Mouse (Mus musculus): ENCODE results near the gene 3110001I22Rik. TPM values are rescaled to one million over a fixed set of nuclear protein-coding genes. Genes with fewer than 3 reads are reported as not detected.
"Not testable (repeated sequence)": the region's sequence is repeated elsewhere in the genome, so short reads cannot be mapped to it uniquely, and the experiment has no call there.

3110001I22Rik gene
- 1 to 10 TPM; 3.5 to 4.0 TPM for total RNA-seq (2021)
- long read RNA-seq, experiment 1, partial matches to known transcripts = 0 of 2 reads
- long read RNA-seq, experiment 1, other reads (novel, unspliced or antisense) = 0 of 2 reads
- long read RNA-seq, experiment 2, partial matches to known transcripts = 0 of 2 reads
- long read RNA-seq, experiment 2, other reads (novel, unspliced or antisense) = 0 of 2 reads

DNA sequence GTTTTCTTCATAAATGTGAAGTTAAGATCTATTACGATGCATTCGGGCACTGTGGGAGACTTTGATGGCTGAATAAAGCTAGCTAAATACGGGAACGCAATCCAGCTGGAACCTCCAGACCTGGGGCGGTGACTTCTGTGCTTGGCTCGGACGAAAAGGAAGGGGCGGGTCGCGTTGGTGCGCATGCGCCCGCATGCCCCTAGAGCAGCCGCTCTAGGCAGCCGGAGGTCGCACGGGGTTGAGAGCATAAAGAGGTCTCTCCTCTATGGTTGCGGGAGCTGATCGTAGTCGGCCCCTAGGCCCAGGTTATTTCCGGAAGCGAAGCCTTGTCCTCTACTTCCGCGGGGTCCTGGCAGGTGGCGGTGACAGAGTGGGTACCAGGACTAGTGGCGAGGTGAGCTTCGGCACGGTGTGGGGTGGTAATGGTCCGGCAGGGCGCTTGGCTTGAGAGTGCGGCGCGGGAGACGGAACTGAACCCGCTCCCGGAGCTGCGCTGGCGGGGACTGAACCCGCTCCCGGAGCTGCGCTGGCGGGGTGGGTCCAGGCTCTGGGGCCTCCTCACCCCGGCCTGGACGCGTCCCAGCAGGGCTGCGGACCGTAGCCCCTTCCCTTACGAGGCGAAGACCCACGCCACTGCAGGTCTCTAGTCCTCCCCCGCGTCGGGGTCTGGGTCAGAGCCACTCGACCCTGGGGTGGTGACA, at the start of gene 3110001I22Rik, which contains the start of gene Bfar:
Gene 3110001I22Rik, plus strand, starts transcription at position 245 of the 701 bp plus-strand sequence.
Gene Bfar, plus strand, starts transcription at position 174 of the 701 bp plus-strand sequence.
- peak; percentile 86 to 92 for DNase-seq (ENCODE audit: low spot score in 2 of 2)
- TF ChIP-seq CTCF (conservative IDR thresholded peaks at IDR 0.05) = no peak

DNA sequence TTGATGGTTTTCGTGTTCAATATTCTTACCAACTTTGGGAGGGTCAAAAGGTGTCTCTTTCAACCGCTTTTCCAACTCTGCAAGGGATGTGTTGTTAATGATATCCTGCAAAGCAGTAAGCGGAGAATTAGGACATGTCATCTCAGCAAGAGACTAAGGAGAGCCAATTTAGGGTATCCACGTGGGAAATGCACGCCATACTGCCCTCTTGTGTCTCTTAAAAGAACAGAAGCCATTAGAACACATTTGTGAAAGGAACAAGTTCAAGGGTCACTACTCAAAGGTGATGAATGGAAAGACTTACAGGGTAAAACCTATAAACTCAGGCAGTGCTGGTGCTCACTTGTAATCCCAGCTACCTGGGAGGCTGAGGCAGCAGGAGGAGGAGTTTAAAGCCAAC, 43.4 kb upstream of the 3110001I22Rik start:
- Histone ChIP-seq H3K4me3 (no peak overlapping the region), H3K27ac (no peak overlapping the region)
- peak in 1 of 2 experiments; percentile 3 for DNase-seq (ENCODE audit: low spot score in 2 of 2)
- TF ChIP-seq CTCF (conservative IDR thresholded peaks at IDR 0.05) = peak; percentile 74

More for the DNA sequence above, at the start of gene 3110001I22Rik, which contains the start of gene Bfar:
- H3K4me3 ChIP-seq = peak within 1 kb of the TSS; percentile 99
- H3K27ac ChIP-seq = peak within 1 kb of the TSS; percentile 98

DNA sequence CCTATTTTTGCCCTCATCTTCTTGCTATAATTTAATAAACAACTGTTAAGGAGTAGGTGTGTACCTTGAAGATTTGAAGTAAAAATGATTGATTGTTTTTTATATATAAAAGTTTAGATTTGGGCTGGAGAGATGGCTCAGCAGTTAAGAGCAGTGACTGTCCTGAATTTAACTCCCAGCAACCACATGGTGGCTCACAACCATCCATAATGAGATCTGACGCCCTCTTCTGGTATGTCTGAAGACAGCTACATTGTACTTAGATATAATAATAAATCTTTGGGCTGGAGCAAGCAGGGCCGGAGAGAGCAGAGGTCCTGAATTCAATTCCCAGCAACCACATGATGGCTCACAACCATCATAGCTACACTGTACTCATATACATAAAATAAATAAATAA, 33.5 kb upstream of the 3110001I22Rik start:
- DNase-seq (ENCODE audit: low spot score in 2 of 2); H3K27ac ChIP-seq; H3K4me3 ChIP-seq: not testable (repeated sequence)
- peak; percentile 47 for TF ChIP-seq CTCF (conservative IDR thresholded peaks at IDR 0.05)

DNA sequence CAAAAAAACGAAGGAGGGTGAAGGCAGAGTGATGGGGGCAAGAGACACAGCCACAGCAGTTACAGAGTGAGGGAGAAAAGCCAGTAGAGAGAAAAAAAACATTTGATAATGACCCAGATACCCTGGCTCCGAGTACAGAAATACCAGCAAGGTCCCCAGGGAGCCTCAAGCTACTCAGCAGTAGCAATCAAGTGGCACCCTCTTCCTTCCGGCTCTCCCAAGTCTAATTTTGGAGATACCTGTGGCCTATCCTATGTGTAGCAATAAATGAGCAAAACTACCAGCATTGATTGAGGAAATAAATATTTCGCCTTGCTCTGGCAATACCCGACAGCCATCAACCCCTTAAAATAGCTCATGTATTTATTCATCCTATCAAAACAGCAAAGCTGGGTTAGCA, 32.2 kb upstream of the 3110001I22Rik start:
- TF ChIP-seq CTCF (conservative IDR thresholded peaks at IDR 0.05) = no peak
- no peak for DNase-seq (ENCODE audit: low spot score in 2 of 2)
- Histone ChIP-seq H3K27ac (no peak overlapping the region), H3K4me3 (no peak overlapping the region)

DNA sequence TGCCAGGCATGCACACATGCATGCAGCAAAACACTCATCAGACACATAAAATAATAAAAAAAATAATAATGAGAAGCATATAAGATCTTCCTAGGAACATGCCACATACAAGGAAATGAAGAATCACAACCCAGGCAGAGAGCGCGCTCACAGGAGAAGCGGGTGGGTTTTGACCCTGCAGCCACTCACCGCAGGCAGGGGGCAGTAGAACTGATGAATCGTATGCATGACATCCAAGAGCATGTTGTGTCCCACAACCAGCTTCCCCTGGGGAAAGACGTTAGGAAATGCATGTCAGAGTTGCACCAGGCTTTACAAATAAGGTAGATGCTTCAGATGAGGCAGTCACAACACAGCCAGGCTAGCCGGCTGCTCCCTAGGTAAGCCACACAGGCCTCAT, 31.7 kb upstream of the 3110001I22Rik start:
- H3K4me3 ChIP-seq = no peak overlapping the region
- TF ChIP-seq CTCF (conservative IDR thresholded peaks at IDR 0.05) = peak; percentile 65
- no peak for DNase-seq (ENCODE audit: low spot score in 2 of 2)
- no peak overlapping the region for H3K27ac ChIP-seq

DNA sequence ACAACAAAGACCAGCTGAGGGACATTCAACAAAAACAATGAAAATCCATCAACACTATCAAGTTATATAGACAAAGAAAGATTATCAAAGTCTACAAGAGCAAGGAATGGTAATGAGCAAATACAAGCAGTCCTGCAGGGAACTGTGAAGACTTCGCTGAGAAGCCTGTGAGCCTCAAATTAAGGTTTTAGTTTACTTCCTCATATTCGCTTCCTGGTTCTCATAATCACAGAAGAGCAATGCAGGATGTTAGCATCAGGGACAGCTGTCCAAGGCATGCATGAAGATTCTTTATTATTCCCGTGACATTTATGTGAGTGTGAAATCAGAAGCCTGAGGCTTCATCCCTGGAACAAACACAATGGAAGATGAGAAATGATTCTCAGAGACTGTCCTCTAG, 27.3 kb upstream of the 3110001I22Rik start:
- no peak for TF ChIP-seq CTCF (conservative IDR thresholded peaks at IDR 0.05)
- no peak for DNase-seq (ENCODE audit: low spot score in 2 of 2)
- no peak overlapping the region for H3K4me3 ChIP-seq
- H3K27ac ChIP-seq = no peak overlapping the region

DNA sequence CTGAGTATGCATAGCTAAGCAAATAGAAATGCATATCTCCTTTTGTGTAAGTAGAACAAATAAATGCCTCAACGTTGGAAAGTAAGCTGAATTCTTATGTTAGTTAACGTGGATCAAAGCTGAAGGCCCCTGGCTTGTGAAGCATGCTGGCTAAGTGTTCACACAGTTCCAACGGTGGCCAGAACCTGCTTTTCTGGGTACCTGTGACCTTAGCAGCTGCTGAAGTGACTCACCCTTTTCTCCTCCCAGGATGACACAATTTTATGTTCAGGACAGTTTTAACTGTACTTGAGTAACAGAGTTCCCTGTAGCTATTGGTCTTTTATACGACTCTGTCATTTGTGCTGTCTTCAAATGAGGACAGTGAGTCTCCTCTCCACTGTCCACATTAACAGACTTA, 25.8 kb upstream of the 3110001I22Rik start:
- DNase-seq (ENCODE audit: low spot score in 2 of 2) = no peak
- no peak overlapping the region for H3K27ac ChIP-seq

DNA sequence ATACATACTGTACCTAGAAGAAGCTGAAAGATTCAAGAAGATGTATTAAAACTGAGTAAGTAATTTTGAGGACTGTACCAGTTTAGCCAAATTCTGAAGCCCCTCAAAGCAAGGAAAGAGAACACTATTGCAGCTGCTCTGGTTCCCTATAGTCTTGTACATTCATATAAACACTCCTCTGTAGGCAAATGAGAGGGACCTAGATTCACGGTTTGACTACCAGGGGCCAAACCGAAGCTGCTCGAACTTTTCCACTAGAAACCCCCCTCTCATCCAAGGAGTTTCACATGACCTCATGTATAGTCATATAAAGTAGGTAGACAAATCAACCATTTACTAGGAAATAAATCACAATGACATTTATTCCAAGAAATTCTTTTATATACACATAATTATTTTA, 12.8 kb upstream of the 3110001I22Rik start:
- no peak overlapping the region for H3K27ac ChIP-seq
- no peak for DNase-seq (ENCODE audit: low spot score in 2 of 2)
- no peak for TF ChIP-seq CTCF (conservative IDR thresholded peaks at IDR 0.05)
- no peak overlapping the region for H3K4me3 ChIP-seq

More for the DNA sequence above, 25.8 kb upstream of the 3110001I22Rik start:
- no peak for TF ChIP-seq CTCF (conservative IDR thresholded peaks at IDR 0.05)
- no peak overlapping the region for H3K4me3 ChIP-seq

DNA sequence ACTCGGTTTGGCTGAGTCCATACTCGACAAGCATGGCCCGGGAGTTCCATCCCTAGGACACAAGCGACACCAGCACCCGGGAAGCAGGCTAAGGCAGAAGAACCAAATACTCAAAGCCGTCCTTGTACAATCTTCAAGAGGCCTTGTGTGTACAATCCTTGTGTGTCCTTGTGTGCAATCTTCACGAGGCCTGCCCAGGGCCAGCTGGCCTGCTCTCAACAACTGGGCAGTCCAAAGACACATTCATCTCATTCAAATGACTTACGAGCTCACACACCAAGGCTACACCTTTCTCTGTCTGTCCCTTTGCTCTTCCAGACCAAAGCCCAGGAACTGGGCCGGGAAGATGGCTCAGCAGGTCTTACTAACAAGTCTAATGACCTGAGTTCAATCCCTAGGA, 11.0 kb upstream of the 3110001I22Rik start:
- no peak for TF ChIP-seq CTCF (conservative IDR thresholded peaks at IDR 0.05)
- Histone ChIP-seq H3K4me3 (no peak overlapping the region), H3K27ac (no peak overlapping the region)
- no peak for DNase-seq (ENCODE audit: low spot score in 2 of 2)

DNA sequence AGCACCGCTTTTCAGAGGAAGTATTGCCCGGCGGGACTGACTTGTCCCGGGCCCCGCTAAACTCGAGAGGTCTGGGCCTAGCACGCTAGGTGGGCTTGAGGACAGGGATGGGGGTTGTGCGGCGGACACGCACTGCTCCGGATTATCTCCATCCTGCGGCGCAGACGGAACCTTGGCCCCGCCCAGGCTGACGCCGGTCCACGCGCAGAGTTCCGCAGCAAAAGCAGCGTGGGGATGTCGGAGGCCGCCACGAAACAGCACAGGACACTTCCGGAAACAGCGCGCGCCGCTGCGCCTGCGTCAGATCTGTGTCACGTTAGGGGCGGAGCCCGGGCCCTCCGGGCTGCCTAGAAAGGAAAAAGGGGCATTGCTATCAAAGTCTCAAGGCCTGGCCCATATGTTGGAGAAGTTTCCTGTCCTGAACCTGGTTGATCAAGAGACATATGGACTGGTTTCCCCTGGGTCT, 3.8 kb upstream of the 3110001I22Rik start, which contains the start of gene Parn:
Gene Parn, minus strand, starts transcription at position 293 of the 466 bp plus-strand sequence.
- DNase-seq (ENCODE audit: low spot score in 2 of 2) = peak; percentile 93 to 94
- peak within 1 kb of the TSS; percentile 91 for H3K27ac ChIP-seq
- no peak for TF ChIP-seq CTCF (conservative IDR thresholded peaks at IDR 0.05)
- H3K4me3 ChIP-seq = peak within 1 kb of the TSS; percentile 84

DNA sequence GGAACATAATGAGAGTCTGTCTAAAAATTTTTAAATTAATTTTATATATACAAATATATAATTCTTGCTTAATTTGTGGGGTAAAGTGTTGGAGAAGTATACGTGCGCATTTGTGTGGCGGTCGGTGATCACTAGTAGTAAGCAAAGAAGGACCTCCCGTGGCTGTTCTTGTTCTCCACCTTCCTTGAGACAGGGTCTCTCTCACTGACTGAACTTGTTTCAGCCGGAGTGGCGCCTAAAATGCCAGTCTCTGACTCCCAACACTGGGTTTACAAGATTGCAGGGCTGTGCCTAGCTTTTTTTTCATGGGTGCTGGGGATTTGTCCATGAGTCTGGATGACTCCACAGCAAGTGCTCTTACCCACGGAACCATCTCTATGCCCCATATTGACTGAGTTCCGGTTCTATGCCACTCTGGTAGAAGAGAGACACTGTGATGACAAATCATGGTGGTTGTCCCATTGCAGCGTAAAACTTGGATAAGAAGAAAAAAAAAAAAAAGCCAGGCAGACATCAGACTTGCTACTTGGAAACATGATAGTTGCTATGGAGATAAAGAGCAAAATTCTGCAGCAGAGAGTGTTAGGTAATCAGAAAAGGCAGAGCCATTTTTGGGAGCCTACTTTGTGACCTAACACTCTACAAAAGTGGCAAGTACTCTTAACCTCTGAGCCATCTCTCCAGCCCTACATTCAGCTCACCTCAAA, 3.2 kb upstream of the 3110001I22Rik start:
- no peak for DNase-seq (ENCODE audit: low spot score in 2 of 2)
- peak overlapping the region; percentile 84 for H3K4me3 ChIP-seq
- H3K27ac ChIP-seq = peak overlapping the region; percentile 91
- no peak for TF ChIP-seq CTCF (conservative IDR thresholded peaks at IDR 0.05)

DNA sequence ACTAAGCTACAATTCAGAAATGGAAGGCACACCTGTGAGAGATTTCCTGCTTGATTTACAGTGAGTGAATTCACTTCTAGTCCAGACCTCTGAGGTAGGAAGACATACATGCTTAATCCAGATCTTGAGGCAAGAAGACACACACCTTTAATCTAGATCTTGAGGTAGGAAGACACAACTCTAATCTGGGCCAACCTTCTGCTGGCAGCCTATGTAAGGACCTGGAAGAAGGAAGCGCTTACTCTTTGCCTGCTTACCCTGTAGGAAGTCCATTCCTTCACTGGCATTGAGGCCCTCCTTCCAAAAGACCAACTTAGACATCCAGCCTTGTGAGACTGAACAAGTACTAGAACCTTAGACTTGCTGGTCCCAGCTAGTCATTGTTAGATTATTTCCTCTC, 2.4 kb upstream of the 3110001I22Rik start:
- no peak for DNase-seq (ENCODE audit: low spot score in 2 of 2)
- no peak for TF ChIP-seq CTCF (conservative IDR thresholded peaks at IDR 0.05)
- Histone ChIP-seq H3K4me3 (no peak overlapping the region), H3K27ac (no peak overlapping the region)

DNA sequence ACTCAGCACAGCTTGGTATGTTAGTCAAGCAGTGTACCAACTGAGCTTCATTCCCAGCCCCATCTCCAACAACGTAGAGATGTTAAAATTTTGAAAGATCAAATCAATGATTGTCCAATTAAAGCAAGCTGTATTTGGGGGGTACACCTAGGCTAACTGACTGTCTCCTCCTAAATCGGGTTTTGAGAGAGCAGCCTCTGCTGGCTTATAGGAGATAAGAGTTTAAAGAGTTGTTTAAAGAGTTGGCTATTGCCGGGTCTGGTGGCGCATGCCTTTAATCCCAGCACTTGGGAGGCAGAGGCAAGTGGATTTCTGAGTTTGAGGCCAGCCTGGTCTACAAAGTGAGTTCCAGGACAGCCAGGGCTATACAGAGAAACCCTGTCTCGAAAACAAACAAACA, 833 bp upstream of the 3110001I22Rik start:
- DNase-seq (ENCODE audit: low spot score in 2 of 2) = not testable (repeated sequence)
- Histone ChIP-seq H3K4me3 (peak overlapping the region; percentile 99; the same call in 1 of the 2 replicates), H3K27ac (peak overlapping the region; percentile 98; the same call in 1 of the 2 replicates)
